Mouse (Mus musculus) heart, postnatal 25 days (tissue): ENCODE results near the gene Dtnb. TPM values are rescaled to one million over a fixed set of nuclear protein-coding genes. Genes with fewer than 3 reads are reported as not detected.

ENCODE experiments used
- DNase-seq: peaks from one replicate; pipeline ENCODE4 v3.0.0; 2022; ENCODE audit warnings: low spot score
- intact Hi-C: fragments of 180-260 bp; cut with DNase I; formaldehyde crosslinking; loops from one replicate; pipeline ENCODE4 v1.15.1; 2025
- total RNA-seq, 2 experiments: library from RNA; stranded (reverse); gene quantifications; 2 replicates each; pipeline ENCODE4 v1.2.3; 2021

Dtnb gene
- total RNA-seq, 2 experiments from 2014 or later: 5.3 to 5.4 TPM

DNA sequence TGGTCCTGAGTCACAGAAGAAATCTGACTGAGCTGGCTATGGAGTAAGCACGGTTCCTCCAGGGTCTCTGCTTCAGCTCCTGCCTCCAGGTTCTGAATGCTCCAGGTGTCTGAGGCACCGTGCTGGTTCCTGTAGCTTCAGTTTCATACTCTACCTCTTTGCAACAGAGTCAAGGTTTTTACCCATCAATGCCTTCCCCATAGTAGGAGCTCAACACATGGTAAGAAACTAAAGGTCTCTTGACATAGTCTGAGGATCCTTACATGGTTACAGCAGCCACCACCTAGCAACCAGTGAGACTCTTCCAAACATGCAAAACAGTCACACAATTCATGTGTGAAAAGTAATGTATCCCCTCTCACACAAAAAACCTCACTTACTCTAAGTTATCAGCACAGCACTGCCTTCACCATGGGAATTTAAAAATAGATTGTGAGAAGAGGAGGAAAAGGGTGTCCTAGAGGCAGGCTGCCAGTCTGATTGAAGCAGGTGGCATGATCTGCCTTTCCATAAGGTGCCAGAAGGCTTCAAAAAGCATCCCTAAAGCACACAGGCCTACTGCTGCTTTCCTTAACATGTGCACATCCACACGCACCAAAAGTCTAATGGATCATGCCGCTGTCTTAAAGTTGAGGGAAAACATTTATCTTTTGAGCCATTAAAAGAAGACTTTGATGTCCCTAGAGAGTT lies 1.3 kb upstream of the Dtnb start:
- intact Hi-C loops: loop anchor here (5.0 kb wide), 1 partner anchor 144 kb away; the partner anchor contains the start of gene Asxl2
- DNase-seq: no peak

DNA sequence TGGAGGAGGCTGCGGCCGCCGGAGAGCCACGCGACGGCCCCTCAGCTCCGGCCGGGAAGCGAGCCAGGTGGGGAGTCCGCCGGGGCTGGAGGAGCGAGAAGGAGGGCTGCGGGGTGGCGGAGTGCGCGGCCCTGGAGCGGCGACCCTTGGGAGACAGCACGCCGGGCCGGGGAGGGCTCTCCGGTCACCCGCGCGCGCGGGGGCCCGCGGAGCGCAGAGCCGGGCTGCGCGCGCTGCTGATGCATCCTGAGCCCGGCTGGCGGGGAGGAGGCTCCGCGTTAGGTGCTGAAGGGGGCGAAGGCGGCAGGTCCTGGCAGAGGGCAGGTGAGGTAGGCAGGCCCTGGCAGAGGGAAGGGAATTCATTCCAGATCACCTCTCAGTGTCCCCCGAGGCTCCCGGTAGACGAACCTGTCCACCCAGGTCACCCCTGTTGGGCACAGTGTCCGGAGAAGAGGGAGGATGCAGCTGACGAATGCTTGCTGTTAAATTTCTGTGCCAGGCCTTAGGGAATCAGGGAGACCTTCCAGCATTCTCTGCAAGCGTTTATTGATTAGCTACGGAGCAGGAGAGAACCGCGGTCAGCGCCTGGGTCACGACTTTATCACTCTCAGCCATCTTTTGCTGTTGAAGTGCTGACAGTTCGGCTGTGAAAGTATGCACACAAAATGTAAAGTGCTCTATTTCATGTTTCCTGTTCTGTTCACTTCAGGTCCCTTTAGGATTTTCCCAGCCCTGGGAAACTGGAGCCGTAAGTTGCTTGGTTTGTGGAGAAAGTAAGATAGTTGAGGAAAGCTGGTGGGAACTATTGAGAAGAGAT lies 608 bp downstream of the Dtnb start:
- no peak for DNase-seq
- intact Hi-C loops: loop anchor here (5.0 kb wide), 1 partner anchor 145 kb away; the partner anchor contains the start of gene Asxl2

DNA sequence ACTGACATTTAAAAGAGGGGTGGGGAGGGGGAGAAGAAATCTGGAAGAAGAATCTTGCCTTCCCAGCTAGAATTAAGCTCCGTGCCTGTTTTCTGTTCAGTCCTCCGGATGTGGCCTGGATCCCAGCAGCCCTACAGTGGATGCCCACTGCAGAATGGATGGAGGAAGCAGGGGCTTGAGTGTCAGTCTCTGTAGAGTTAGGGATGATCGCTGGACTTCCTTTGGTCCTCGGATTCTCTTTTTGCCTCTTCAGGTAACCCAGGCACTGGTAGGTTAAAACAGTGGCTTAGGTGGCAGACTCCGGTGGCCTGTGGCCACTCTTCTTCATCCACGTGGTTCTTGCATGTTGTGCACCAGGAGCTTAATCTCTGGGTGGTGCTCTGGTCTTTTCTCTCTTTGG lies 1.2 kb downstream of the Dtnb start:
- intact Hi-C loops: loop anchor here (5.0 kb wide), 1 partner anchor 146 kb away; the partner anchor contains the start of gene Asxl2
- DNase-seq: no peak

DNA sequence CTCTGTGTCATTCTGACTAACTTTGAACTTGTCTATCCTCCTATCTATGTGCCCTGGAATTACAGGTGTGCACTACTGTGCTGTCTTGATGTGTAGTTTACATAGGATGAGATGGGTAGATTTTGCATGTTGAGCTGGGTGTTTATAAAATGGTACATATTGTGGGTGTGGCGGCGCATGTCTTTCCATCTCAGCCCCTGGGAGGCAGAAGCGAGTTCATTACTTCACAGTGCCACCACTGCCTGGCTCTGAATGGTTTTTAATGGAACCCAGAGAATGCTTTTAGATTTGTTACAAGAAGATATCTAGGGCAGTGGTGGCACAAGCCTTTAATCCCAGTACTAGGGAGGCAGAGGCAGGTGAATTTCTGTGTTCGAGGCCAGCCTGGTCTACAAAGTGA lies 2.5 kb downstream of the Dtnb start:
- intact Hi-C loops: loop anchor here (5.0 kb wide), 1 partner anchor 147 kb away; the partner anchor contains the start of gene Asxl2

DNA sequence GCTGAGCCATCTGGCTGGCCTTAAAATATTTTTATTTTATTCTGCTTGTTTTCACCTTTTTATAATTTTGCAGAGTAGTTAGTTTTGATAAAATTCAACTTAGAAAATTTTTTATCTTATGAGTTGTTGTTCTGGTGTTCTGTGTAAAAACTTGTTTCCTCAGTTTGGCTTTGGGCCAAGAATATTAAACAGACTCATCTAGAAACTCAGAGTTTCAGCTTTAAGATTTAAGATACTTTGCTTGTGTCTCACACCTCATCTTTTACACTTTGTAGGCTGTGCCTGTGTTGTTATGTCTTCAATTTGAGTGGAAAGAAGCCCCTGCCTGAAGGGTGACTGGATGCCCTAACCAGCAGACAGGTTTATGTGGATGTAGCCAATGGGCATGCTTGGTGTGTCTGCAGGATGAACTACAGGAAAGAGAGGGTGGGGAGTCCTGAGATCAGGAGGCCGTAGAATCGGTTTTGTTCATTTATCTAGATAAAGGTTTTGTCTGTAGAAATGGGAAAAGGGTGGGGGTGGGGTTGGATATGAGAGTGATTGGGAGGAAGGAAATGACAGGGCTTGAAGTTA lies 7.9 kb downstream of the Dtnb start:
- intact Hi-C loops: no loop called here

More for the DNA sequence above, 2.5 kb downstream of the Dtnb start:
- DNase-seq: no peak

GRCm38 (mm10) chr12:3582604-3583003 lies 10.4 kb downstream of the Dtnb start:
- DNase-seq: no peak
- intact Hi-C loops: no loop called here

More for the DNA sequence above, 7.9 kb downstream of the Dtnb start:
- no peak for DNase-seq

DNA sequence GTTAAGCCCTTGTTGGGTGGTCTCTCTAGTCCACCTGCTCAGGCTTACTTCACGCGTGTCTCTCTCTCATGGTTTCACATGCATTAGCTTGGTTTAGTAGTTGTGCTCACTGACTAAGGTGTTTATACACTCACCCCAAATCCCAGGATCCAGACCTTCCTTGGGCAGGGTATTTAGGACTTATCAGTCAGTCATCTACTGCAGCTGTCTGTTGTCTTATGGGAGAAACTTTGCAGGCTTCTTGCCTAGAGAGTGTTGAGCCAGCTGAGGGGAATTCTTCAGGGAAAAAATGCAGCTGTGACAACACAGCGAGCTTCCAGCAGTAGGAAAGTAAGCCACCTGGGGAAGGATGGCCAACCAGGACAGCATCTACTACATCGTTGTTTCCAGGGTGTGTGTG lies 13.3 kb downstream of the Dtnb start:
- no peak for DNase-seq
- intact Hi-C loops: no loop called here

GRCm38 (mm10) chr12:3587010-3587409 lies 14.8 kb downstream of the Dtnb start:
- intact Hi-C loops: no loop called here
- DNase-seq: no peak

- intact Hi-C loops: no loop called here
- no peak for DNase-seq
Measured at GRCm38 (mm10) chr12:3590039-3590438, 17.9 kb downstream of the Dtnb start.

DNA sequence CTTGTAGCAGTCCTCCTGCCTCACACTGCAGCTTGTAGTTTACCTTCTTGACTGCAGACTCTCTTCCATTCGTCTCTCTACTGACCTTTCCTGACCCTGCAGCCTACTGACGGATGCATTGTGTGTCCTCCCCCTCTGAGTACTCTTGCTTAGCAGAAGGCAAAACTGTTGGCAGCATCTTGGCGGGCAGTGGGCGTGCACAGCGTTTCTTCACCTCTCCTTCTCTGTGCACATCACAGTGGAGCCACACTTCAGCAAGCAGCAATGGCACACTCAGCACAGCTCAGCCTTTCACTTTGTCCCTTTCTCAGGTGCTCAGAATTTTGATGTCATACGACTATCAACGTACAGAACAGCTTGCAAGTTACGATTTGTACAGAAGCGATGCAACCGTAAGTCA lies 19.4 kb downstream of the Dtnb start:
- no peak for DNase-seq
- intact Hi-C loops: no loop called here

- DNase-seq: no peak
- intact Hi-C loops: no loop called here
Measured at GRCm38 (mm10) chr12:3602786-3603185, 30.6 kb downstream of the Dtnb start.

- intact Hi-C loops: no loop called here
- DNase-seq: no peak
Measured at GRCm38 (mm10) chr12:3606202-3606601, 34.0 kb downstream of the Dtnb start.

GRCm38 (mm10) chr12:3609747-3610146 lies 37.6 kb downstream of the Dtnb start:
- no peak for DNase-seq
- intact Hi-C loops: no loop called here

- no peak for DNase-seq
- intact Hi-C loops: no loop called here
Measured at GRCm38 (mm10) chr12:3611871-3612270, 39.7 kb downstream of the Dtnb start.

DNA sequence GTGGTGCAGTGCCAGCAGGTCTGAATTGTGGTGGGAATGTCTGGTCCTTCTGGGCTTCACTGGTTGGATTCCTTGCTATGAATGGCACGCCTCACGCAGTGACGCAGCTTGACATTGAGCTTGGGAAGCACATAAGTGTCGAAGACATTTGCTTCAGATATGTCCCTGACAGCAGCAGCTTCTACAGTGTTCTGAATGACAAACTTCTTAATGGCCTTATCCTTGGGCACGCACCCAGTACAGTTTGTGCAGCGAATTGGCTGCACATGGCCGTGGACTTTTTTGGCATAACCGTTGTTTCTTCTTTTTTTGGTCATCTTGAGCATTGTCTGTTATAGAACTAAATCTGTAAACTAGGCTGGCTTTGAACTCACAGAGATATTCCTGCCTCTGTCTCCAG lies 42.9 kb downstream of the Dtnb start:
- no peak for DNase-seq
- intact Hi-C loops: no loop called here

- intact Hi-C loops: no loop called here
- DNase-seq: no peak
Measured at GRCm38 (mm10) chr12:3618144-3619020, 46.2 kb downstream of the Dtnb start.

- intact Hi-C loops: no loop called here
- no peak for DNase-seq
Measured at GRCm38 (mm10) chr12:3619021-3619367, 46.8 kb downstream of the Dtnb start.

GRCm38 (mm10) chr12:3626880-3627279 lies 54.7 kb downstream of the Dtnb start:
- intact Hi-C loops: no loop called here
- no peak for DNase-seq

DNA sequence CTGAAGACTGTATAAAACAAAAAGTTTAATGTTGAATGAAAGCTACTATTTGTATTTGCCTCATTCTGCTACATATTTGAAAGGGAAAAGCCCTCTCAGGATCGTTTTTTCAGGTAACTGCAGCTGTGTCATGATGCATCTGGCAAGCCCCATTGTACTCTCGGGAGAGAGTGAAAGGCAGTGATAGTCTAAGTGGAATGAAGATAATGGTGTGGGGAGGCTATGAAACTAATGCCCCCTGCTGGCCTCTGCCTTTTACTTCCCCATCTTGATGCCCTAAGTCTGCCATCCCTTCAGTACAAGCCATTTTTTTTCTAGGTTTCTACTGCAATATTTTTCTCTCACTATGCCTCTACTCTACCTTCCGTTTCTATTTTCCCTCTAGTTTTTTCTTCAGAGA lies 69.8 kb downstream of the Dtnb start:
- intact Hi-C loops: no loop called here
- no peak for DNase-seq

DNA sequence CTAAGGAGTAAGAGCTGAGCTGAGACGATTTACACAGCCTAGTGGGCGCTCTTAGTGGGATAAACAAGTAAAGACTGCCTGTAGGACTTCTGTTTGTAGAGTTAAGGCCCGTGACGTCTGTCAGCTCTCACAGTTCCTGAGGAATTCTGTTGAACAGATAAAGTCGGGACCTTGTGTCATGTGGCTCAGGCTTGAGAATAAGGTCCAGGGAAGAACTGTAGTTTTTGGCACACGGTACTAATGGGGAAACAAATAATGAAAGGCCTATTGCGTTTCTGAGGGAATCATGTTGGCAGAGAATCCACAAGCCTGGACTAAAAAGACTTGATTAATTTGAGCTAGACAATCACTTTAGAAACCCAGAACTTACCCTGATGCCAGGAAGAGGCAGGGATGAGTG lies 84.6 kb downstream of the Dtnb start:
- DNase-seq: no peak
- intact Hi-C loops: no loop called here
